Mouse (Mus musculus): Measurements from ENCODE around the gene Tbx6.

Gene Tbx6

GRCm38 (mm10) chr7:126817595-126817994 is 36.3 kb downstream of the Tbx6 start:
- DNase-seq (ENCODE audit: low spot score), result no peak

- DNase-seq (ENCODE audit: low spot score), result no peak
Observed at GRCm38 (mm10) chr7:126818818-126819217, 37.5 kb downstream of the Tbx6 start.

GRCm38 (mm10) chr7:126821835-126822511 is 40.7 kb downstream of the Tbx6 start:
- DNase-seq (ENCODE audit: low spot score), result peak; percentile 82

GRCm38 (mm10) chr7:126822741-126823140 is 41.5 kb downstream of the Tbx6 start:
- DNase-seq (ENCODE audit: low spot score), result no peak

- DNase-seq (ENCODE audit: low spot score), result no peak
Observed at GRCm38 (mm10) chr7:126823202-126823711, 42.0 kb downstream of the Tbx6 start.

- no peak for DNase-seq (ENCODE audit: low spot score)
Observed at GRCm38 (mm10) chr7:126823940-126824339, 42.7 kb downstream of the Tbx6 start.

GRCm38 (mm10) chr7:126825403-126825802 is 44.1 kb downstream of the Tbx6 start:
- DNase-seq (ENCODE audit: low spot score), result no peak

- DNase-seq (ENCODE audit: low spot score), result no peak
Observed at GRCm38 (mm10) chr7:126825952-126826351, 44.7 kb downstream of the Tbx6 start.

GRCm38 (mm10) chr7:126831539-126831938 is 50.3 kb downstream of the Tbx6 start, which contains the start of gene 4930451I11Rik:
Gene 4930451I11Rik, minus strand, starts transcription at chr7:126831639.
- DNase-seq (ENCODE audit: low spot score), result no peak

GRCm38 (mm10) chr7:126832036-126832598 is 50.8 kb downstream of the Tbx6 start:
- peak; percentile 83 for DNase-seq (ENCODE audit: low spot score)

- no peak for DNase-seq (ENCODE audit: low spot score)
Observed at GRCm38 (mm10) chr7:126833294-126833693, 52.0 kb downstream of the Tbx6 start.
